Mouse (Mus musculus) testis, adult 2 months (tissue): ENCODE results near the gene 4930550C14Rik. TPM values are rescaled to one million over a fixed set of nuclear protein-coding genes. Genes with fewer than 3 reads are reported as not detected.
A peak's percentile ranks its signal among the peaks of the same experiment; 100 is the strongest.

Experiments used
- H3K27ac ChIP-seq: fragments of 200-500 bp; 2 replicates; pipeline ENCODE4 v1.5.1; 2012; ENCODE audit warnings: low read depth, low read length; ENCODE audit not compliant: control insufficient read depth, insufficient read depth
- H3K27me3 ChIP-seq: fragments of 200-500 bp; 2 replicates; pipeline ENCODE4 v1.6.1; 2012; ENCODE audit warnings: mild to moderate bottlenecking, low read length, moderate library complexity; ENCODE audit not compliant: control insufficient read depth, insufficient read depth
- H3K36me3 ChIP-seq: fragments of 200-500 bp; 2 replicates; pipeline ENCODE4 v1.6.1; 2012; ENCODE audit warnings: mild to moderate bottlenecking, low read length; ENCODE audit not compliant: control insufficient read depth, insufficient read depth
- H3K4me1 ChIP-seq: fragments of 200-500 bp; 2 replicates; pipeline ENCODE4 v1.6.1; 2012; ENCODE audit warnings: low read length; ENCODE audit not compliant: control insufficient read depth, insufficient read depth
- H3K4me3 ChIP-seq: fragments of 200-500 bp; 2 replicates; pipeline ENCODE4 v1.5.1; 2012; ENCODE audit warnings: low read depth, mild to moderate bottlenecking, low read length, moderate library complexity, mixed read lengths; ENCODE audit not compliant: control insufficient read depth
- CTCF ChIP-seq: fragments of 200-500 bp; IDR thresholded peaks from 2 replicates; pipeline ENCODE4 v1.5.1; 2012; ENCODE audit warnings: low read depth, mild to moderate bottlenecking, inconsistent platforms, low read length, moderate library complexity; ENCODE audit not compliant: control insufficient read depth, insufficient read depth, insufficient replicate concordance
- POLR2A ChIP-seq: fragments of 200-500 bp; IDR thresholded peaks from 2 replicates; pipeline ENCODE4 v1.6.1; 2012; ENCODE audit warnings: low read depth, mild to moderate bottlenecking, inconsistent platforms, low read length, moderate library complexity; ENCODE audit not compliant: control insufficient read depth
- polyA plus RNA-seq: library from polyadenylated mRNA; depleted of rRNA; stranded (reverse); fragments of >200 nt; gene quantifications from 2 replicates; pipeline ENCODE4 v1.2.3, GENCODE M21; 2012

Gene 4930550C14Rik
- polyA plus RNA-seq, 1 experiment = 14.2 TPM

- peak; percentile 60; the same call in 1 of the 2 replicates for TF ChIP-seq POLR2A
- TF ChIP-seq CTCF = no peak
- Histone ChIP-seq H3K27me3 (no peaks in the 10 kb centered on the region), H3K4me1 (peaks cover 13% of the 10 kb centered on the region), H3K27ac (peak overlapping the region; percentile 72), H3K36me3 (no peaks in the 10 kb centered on the region), H3K4me3 (peak overlapping the region; percentile 95)
Observed at GRCm38 (mm10) chr9:53404753-53405722, 2.9 kb downstream of the 4930550C14Rik start.

GRCm38 (mm10) chr9:53408548-53408947 lies 6.4 kb downstream of the 4930550C14Rik start:
- no peak for TF ChIP-seq CTCF
- no peak for TF ChIP-seq POLR2A
- Histone ChIP-seq H3K27me3 (no peaks in the 10 kb centered on the region), H3K4me3 (no peak overlapping the region), H3K36me3 (no peaks in the 10 kb centered on the region), H3K27ac (no peak overlapping the region), H3K4me1 (peaks cover 8% of the 10 kb centered on the region)

DNA sequence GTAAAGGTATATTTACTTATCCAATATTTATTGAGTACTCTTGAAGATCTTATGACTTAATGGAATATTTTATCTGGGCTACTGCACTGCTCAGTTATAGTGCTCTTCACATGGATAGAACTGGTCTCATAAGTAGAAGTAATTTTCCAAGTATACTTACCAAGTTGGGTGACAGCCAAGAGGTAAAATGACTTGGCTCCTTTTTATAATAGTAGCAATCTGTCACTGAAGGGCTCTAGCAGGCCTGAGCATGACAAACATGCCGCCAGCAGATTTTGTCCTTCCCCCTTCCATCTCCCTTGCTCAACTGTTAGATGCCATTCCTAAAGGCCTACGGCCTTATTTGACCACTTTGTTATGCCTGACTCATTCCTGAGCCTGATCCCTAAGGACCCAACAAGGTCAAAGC lies 6.8 kb downstream of the 4930550C14Rik start:
- Histone ChIP-seq H3K36me3 (no peaks in the 10 kb centered on the region), H3K4me3 (no peak overlapping the region), H3K27ac (no peak overlapping the region), H3K27me3 (no peaks in the 10 kb centered on the region), H3K4me1 (peaks cover 8% of the 10 kb centered on the region)
- TF ChIP-seq CTCF = no peak
- TF ChIP-seq POLR2A = no peak

DNA sequence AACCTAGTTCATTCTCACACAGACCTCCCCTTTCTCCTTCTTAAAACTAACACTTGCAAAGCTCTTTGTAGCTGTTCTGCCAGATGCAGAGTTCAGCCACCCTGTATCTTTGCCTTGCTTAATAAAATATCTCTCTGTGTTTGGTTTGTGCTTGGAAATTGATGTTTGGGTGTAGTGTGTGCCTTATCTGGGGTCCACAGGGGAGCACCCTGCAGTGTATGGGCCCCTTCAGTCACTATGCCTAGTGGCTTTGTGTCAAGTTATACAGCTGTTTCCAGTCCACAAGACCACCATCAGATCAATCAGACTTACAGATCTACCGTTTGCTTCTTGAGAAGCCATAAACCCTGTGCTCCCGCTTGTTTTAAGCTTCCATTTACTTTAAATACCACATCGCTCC lies 7.3 kb downstream of the 4930550C14Rik start:
- TF ChIP-seq POLR2A (no peak), CTCF (no peak)
- H3K36me3 ChIP-seq = no peaks in the 10 kb centered on the region
- H3K4me3 ChIP-seq = no peak overlapping the region
- H3K27me3 ChIP-seq = no peaks in the 10 kb centered on the region
- H3K27ac ChIP-seq = no peak overlapping the region
- peaks cover 8% of the 10 kb centered on the region for H3K4me1 ChIP-seq

DNA sequence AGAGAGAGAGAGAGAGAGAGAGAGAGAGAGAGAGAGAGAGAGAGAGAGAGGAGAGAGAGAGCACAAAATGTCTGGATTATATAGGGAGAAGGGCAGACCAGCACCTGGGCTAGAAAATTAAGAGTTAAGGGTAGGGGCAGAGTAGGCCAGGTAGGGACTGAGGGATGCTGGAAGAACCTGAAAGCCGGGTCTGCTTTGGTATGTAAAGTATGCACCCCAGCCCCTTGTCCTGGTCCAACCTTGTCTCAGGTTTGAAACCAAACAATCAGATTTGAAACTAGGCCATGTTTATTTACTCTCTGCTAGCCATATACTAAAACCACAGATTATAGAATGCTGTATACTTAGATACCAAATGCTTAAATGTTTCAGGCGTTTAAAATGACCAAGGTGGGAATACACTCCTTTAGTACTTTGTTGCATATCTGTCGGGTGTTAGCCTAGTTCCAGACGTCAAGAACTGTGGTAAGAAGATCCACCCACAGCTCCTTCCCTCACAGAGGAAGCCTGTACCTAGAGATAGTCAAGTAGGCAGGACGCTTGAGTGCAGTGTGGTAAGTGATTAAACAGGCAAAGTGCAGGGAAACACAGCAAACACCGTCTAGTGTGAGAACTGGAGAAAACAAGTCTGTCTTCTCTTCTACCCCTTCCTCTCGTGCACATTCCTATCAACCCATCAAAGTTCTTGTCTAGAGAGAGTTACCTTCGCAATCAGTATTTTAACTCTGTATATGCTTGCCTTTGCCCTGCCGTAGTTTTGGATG lies 20.2 kb downstream of the 4930550C14Rik start:
- no peak for TF ChIP-seq CTCF
- TF ChIP-seq POLR2A = no peak

DNA sequence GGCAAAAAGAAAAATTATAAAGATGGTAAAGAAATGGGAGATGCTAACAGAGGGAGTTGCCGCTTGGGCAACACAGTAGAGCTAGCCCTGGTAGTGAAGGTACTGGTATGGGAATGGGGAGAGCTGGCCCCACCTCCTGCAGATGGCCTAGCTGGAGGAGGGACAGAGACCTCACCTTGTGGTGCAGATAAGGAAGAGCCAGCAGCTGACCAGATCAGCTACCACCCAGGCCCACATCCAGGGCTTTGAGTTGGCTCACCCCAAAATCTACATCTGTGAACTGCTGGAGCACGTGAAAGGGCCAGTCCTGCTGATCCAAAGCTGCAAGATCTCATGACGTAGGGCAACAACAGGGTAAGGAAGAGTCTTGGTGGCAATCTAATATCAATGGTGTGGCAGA lies 24.6 kb downstream of the 4930550C14Rik start:
- Histone ChIP-seq H3K4me1 (no peaks in the 10 kb centered on the region), H3K36me3 (no peaks in the 10 kb centered on the region), H3K27ac (no peak overlapping the region), H3K4me3 (no peak overlapping the region), H3K27me3 (no peaks in the 10 kb centered on the region)
- TF ChIP-seq POLR2A = no peak
- TF ChIP-seq CTCF = no peak

More for the DNA sequence above, 20.2 kb downstream of the 4930550C14Rik start:
- Histone ChIP-seq H3K27ac (no peak overlapping the region), H3K4me3 (no peak overlapping the region), H3K27me3 (no peaks in the 10 kb centered on the region), H3K36me3 (no peaks in the 10 kb centered on the region), H3K4me1 (no peaks in the 10 kb centered on the region)

DNA sequence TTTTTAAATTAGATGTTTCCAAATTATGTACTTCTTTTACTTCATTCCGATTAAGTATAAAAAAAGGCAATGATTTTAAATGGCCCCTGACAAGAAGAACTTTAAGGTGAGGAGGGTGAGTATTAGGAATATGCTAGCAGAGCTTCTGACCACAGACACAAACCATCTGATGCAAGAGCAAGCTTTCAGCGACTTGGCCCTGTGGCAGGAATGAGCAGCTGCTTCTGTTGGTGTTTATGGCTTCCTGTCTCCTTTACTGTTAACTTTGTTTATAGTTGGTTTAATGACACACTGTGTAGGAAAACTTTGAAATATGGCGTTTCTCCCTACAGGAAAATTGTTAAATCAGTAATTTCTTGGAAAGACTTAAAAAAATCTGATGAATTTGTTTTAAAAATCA lies 25.5 kb downstream of the 4930550C14Rik start:
- Histone ChIP-seq H3K27ac (no peak overlapping the region), H3K4me3 (no peak overlapping the region), H3K27me3 (no peaks in the 10 kb centered on the region), H3K36me3 (no peaks in the 10 kb centered on the region), H3K4me1 (no peaks in the 10 kb centered on the region)
- TF ChIP-seq POLR2A (no peak), CTCF (no peak)
